Mouse (Mus musculus) splenic B cell, adult 2 months (primary cell): ENCODE data around the gene Vasn.

Experiments
- DNase-seq: peaks from one replicate; pipeline ENCODE4 v3.0.0-alpha.2; 2011; ENCODE audit warnings: low read depth, low spot score
- H3K27me3 ChIP-seq: 2 replicates; pipeline ENCODE4 v1.6.1; 2012; ENCODE audit warnings: mild to moderate bottlenecking, low read length, moderate library complexity, mixed read lengths; ENCODE audit not compliant: control insufficient read depth, poor library complexity, insufficient read depth, severe bottlenecking
- H3K36me3 ChIP-seq: 2 replicates; pipeline ENCODE4 v1.6.1; 2012; ENCODE audit warnings: mild to moderate bottlenecking, low read length, moderate library complexity, mixed read lengths; ENCODE audit not compliant: control insufficient read depth, poor library complexity, insufficient read depth, severe bottlenecking

Gene Vasn

GRCm38 (mm10) chr16:4624074-4624473 is 15.7 kb upstream of the Vasn start:
- H3K36me3 ChIP-seq = peaks cover 7% of the 10 kb centered on the region
- H3K27me3 ChIP-seq = no peaks in the 10 kb centered on the region
- DNase-seq = no peak

DNA sequence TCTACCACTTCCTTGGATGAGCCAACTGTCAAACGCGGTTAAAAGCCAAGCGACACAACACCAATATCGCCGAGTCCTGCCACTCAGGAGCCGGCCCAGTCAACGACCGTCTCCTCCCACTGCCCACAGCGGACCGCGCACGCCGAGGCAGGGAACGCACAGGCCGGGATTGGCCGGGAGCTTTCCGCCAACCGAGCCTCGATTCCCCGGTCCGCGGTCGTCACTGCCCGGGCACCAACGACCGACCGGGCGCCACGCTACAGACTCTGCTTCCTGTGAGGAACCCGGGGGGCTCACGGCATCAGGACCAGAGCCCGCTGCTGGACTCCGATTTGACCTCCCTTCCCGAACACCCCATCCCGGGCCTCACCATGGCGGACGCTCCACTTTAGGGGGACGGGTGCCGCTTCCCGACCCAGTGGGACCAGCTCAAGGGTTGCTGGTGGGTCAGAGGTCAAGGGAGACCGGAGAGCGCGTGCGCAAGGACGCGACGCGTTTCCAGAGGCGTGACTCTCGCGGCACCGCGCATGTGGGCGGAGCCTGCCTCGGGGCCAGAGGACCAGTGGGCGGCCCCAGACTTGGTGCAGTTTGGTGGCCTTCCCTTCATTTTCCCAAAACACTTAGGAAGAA is 15.1 kb upstream of the Vasn start, which contains the start of gene Pam16:
TSS of gene Pam16 (minus strand) at position 508 of the 630 bp plus-strand sequence.
- no peaks in the 10 kb centered on the region for H3K27me3 ChIP-seq
- peak; percentile 91 for DNase-seq
- peaks cover 8% of the 10 kb centered on the region for H3K36me3 ChIP-seq

DNA sequence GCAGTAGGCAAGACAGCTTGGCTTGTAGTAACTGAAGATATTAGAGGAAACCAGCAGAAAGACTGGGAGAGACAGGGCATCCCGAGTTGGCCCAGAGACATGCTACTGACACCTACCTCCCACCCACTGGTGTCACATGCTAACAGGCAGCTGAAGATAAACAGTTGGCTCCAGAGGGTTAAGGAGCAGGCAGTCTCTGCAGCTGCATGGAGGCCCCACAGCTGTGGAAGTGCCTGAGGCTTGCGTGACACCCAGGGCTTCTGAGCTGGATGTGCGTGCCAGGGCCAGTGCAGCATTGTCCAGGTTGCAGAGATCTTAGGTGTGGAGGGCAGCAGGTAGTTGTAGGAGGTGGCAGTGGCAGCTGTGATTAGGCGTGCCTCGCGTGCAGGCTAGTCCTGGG is 12.6 kb upstream of the Vasn start:
- H3K36me3 ChIP-seq = peaks cover 10% of the 10 kb centered on the region
- no peak for DNase-seq
- H3K27me3 ChIP-seq = no peaks in the 10 kb centered on the region

DNA sequence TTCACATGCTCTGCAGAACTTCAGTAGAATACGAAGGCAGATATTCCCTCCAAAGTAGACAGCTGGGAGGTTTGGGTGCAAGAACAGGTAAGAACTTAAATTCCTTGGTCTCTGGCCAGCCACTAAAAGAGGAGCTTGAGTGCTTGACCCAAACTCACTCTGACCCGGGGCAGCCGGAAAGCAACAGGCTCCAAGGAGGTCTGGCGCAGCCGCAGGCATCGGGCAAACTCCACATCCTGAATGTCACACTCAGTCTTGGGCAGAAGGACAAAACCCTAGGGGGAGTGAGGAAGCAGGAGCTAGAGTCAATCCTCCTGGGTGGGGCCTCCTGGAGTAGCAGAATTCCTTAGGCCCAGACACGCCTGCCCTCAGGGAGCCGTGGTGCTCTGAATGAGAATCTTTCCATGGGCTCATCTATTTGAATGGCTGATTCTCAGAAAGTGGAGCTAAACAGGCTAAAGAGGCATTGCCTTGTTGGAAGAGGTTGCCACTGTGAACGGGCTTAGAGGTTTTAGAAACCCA is 10.8 kb upstream of the Vasn start:
- Histone ChIP-seq H3K27me3 (no peaks in the 10 kb centered on the region), H3K36me3 (peaks cover 10% of the 10 kb centered on the region)
- no peak for DNase-seq

GRCm38 (mm10) chr16:4629950-4630349 is 9.8 kb upstream of the Vasn start:
- H3K27me3 ChIP-seq = no peaks in the 10 kb centered on the region
- peak; percentile 87 for DNase-seq
- peaks cover 10% of the 10 kb centered on the region for H3K36me3 ChIP-seq

DNA sequence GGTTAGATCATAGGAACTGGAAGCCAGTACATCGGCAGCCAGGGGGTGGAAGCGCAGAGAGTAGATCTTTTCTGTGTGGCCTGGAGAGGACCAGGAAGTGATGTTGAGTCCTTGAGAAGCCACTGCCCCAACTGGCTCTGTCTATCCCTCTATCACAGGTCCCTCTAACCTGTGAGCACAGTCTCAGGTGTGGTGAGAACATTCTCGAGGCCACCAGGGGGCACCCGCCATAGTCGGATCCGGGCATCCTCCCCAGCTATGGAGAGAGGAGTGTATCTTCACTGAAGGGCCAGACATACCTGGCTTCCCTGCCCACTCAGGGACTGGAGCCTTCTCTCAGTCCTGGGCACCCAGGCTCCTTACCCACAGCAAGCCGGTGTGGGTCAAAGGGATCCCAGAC is 7.7 kb upstream of the Vasn start:
- peaks cover 8% of the 10 kb centered on the region for H3K36me3 ChIP-seq
- H3K27me3 ChIP-seq = no peaks in the 10 kb centered on the region
- no peak for DNase-seq

GRCm38 (mm10) chr16:4633661-4634060 is 6.1 kb upstream of the Vasn start:
- H3K27me3 ChIP-seq = no peaks in the 10 kb centered on the region
- no peak for DNase-seq
- peaks cover 10% of the 10 kb centered on the region for H3K36me3 ChIP-seq

DNA sequence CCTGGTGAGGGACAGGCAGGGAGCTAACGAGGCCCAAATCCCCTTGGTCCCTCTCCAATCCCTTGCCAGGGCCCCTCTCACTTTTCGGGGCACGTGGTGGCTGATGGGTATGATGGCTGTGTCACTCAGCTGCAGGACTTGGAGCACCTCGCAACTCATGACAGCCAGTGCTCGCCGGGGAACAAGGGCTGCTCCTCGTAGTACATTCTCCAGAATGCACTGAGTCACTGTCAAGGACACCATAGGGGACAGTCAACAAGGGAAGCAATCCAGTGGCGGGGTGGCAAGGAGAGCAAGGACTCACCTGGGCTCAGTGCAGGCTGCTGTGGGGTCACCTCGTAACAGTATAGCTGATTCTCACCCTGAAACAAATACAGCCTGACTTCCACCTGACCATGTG is 5.1 kb upstream of the Vasn start:
- DNase-seq = no peak
- Histone ChIP-seq H3K36me3 (peaks cover 6% of the 10 kb centered on the region; the same call in 1 of the 2 replicates), H3K27me3 (no peaks in the 10 kb centered on the region)

GRCm38 (mm10) chr16:4635760-4636159 is 4.0 kb upstream of the Vasn start:
- H3K36me3 ChIP-seq = peaks cover 5% of the 10 kb centered on the region; the same call in 1 of the 2 replicates
- DNase-seq = no peak
- no peaks in the 10 kb centered on the region for H3K27me3 ChIP-seq

- no peak for DNase-seq
- Histone ChIP-seq H3K27me3 (no peaks in the 10 kb centered on the region), H3K36me3 (peaks cover 7% of the 10 kb centered on the region; the same call in 1 of the 2 replicates)
Observed at GRCm38 (mm10) chr16:4638891-4639390, 800 bp upstream of the Vasn start.

- DNase-seq = peak; percentile 29
- no peaks in the 10 kb centered on the region for H3K27me3 ChIP-seq
- peaks cover 8% of the 10 kb centered on the region; the same call in 1 of the 2 replicates for H3K36me3 ChIP-seq
Observed at GRCm38 (mm10) chr16:4640267-4641005, 695 bp downstream of the Vasn start.

GRCm38 (mm10) chr16:4641119-4641838 is 1.5 kb downstream of the Vasn start:
- H3K36me3 ChIP-seq = peaks cover 9% of the 10 kb centered on the region; the same call in 1 of the 2 replicates
- no peaks in the 10 kb centered on the region for H3K27me3 ChIP-seq
- peak; percentile 51 for DNase-seq

DNA sequence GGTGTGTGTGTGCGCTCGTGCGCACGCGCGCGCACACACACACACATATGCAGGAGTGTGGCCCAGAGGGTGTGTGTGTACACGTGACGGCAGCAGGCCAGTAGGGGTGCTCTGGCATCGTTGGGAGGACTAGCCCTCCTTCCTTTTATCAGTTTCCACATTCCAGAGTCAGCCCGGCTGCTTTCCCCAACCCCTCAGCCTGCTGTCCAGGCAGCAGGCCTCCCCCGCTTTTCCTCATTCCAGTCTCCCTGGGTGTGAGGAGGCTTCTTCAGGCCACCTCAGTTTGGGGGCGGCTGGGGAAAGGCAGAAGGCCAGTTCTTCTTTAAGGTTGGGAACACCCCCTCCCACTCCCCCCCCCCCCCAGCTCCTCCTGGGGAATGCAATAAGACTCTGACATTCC is 2.4 kb downstream of the Vasn start:
- no peak for DNase-seq

GRCm38 (mm10) chr16:4642937-4643336 is 3.2 kb downstream of the Vasn start:
- H3K36me3 ChIP-seq = peaks cover 14% of the 10 kb centered on the region; the same call in 1 of the 2 replicates
- H3K27me3 ChIP-seq = no peaks in the 10 kb centered on the region
- DNase-seq = no peak

More for the DNA sequence above, 2.4 kb downstream of the Vasn start:
- Histone ChIP-seq H3K27me3 (no peaks in the 10 kb centered on the region), H3K36me3 (peaks cover 9% of the 10 kb centered on the region; the same call in 1 of the 2 replicates)
